Mouse (Mus musculus): ENCODE measurements at regions not wholly inside any gene's neighbourhood (a gene's known extent, or its start where the extent isn't known, plus 50 kb on each side); places are given as distances from the start of the nearest gene placed in this dataset.

DNA sequence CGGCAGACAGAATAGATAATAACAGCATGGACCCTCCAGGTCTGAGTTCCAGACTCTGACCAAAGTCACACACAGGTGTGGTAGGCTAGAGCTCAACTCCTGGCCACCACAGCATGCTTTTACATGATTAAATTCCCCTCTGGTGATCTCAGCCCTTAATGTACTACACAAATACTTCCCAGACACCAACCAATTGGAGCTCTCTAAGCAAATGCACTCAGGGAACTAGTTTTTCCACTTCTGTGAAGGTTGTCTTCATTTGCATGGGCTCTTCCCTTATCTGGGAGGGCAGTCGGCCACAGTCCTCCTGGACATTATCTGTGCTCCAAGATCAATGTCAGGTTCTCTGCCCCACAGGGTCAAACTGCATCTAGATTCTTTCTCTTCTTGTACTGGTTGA lies 162.0 kb upstream of the Tnfaip3 start:
- Histone ChIP-seq H3K36me3 (ENCODE audit: control insufficient read depth) (no peaks in the 10 kb centered on the region), H3K27me3 (ENCODE audit: control insufficient read depth) (no peaks in the 10 kb centered on the region), H3K4me1 (ENCODE audit: control insufficient read depth) (no peaks in the 10 kb centered on the region), H3K4me3 (replicated peaks) (no peak overlapping the region), H3K9me3 (ENCODE audit: control insufficient read depth, low read length) (no peaks in the 10 kb centered on the region)
- TF ChIP-seq GATA1 (IDR thresholded peaks at IDR 0.05; ENCODE audit: low read length): no peak
- no peak for TF ChIP-seq TAL1 (IDR thresholded peaks at IDR 0.05; ENCODE audit: low read length)

DNA sequence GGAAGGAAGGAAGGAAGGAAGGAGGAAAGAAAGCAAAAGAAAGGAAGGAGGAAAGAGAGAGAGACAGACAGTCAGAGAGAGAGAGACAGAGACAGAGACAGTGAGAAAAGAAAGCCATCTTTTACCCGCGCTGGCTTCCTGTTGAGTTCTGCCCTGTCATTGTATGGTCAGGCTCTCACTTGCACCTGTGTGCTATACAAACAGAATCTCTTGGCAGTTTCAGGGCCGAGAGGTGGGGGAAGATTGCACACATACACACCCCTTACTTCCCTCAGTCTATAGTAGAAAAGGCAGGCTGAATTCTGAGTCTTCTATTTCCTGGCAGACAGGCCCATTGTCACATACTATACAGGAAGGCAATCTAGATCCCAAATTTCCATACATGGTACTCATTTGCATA lies 160.8 kb upstream of the Tnfaip3 start:
- Histone ChIP-seq H3K9me3 (ENCODE audit: control insufficient read depth, low read length) (no peaks in the 10 kb centered on the region), H3K36me3 (ENCODE audit: control insufficient read depth) (no peaks in the 10 kb centered on the region), H3K4me3 (replicated peaks) (no peak overlapping the region), H3K27me3 (ENCODE audit: control insufficient read depth) (no peaks in the 10 kb centered on the region), H3K4me1 (ENCODE audit: control insufficient read depth) (no peaks in the 10 kb centered on the region)
- TF ChIP-seq GATA1 (IDR thresholded peaks at IDR 0.05; ENCODE audit: low read length) (no peak), TAL1 (IDR thresholded peaks at IDR 0.05; ENCODE audit: low read length) (no peak)

DNA sequence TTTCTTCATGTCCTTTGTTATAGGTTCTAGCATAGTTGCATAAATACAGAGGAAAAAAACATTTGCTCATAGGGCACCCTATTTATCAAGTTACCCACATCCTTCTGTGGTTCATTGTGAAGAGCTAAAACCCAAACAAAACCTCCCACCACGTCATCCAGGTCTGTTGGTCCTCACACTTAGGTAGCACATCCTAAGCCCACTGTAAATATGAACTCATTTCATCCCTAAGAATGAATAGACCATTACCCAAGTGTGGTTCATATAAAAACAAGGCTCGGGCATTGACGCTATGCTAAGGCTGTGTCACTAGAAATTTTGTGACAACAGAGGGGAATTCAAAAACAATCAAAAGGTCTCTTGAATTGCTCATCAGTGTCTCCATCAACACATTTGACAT lies 156.4 kb upstream of the Tnfaip3 start:
- no peak overlapping the region for H3K4me3 ChIP-seq (replicated peaks)
- TF ChIP-seq TAL1 (IDR thresholded peaks at IDR 0.05; ENCODE audit: low read length) (no peak), GATA1 (IDR thresholded peaks at IDR 0.05; ENCODE audit: low read length) (no peak)
- no peaks in the 10 kb centered on the region for H3K36me3 ChIP-seq (ENCODE audit: control insufficient read depth)
- no peaks in the 10 kb centered on the region for H3K4me1 ChIP-seq (ENCODE audit: control insufficient read depth)
- no peaks in the 10 kb centered on the region for H3K9me3 ChIP-seq (ENCODE audit: control insufficient read depth, low read length)
- H3K27me3 ChIP-seq (ENCODE audit: control insufficient read depth): no peaks in the 10 kb centered on the region

DNA sequence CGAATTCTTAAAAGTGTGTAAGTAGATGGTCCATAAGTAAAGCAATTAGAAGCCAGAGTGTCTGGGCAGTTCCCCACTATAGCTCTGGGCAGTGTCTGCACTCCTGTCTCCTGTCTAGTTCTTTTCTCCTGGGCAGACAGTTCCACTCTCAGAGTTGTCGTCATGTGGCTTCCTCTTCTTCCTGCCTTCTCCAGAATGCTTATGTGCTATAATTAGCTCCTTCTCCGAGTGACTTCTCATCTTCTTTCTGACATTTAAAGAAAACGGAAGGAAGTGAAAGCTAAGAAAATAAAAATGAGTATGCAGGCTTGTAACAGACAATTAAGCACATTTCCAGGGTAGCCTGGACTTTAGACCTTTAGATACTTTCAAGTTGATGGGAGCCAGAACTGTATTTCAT lies 155.1 kb upstream of the Tnfaip3 start:
- no peaks in the 10 kb centered on the region for H3K9me3 ChIP-seq (ENCODE audit: control insufficient read depth, low read length)
- H3K4me3 ChIP-seq (replicated peaks): no peak overlapping the region
- H3K27me3 ChIP-seq (ENCODE audit: control insufficient read depth): no peaks in the 10 kb centered on the region
- no peaks in the 10 kb centered on the region for H3K4me1 ChIP-seq (ENCODE audit: control insufficient read depth)
- TF ChIP-seq TAL1 (IDR thresholded peaks at IDR 0.05; ENCODE audit: low read length): no peak
- no peak for TF ChIP-seq GATA1 (IDR thresholded peaks at IDR 0.05; ENCODE audit: low read length)
- no peaks in the 10 kb centered on the region for H3K36me3 ChIP-seq (ENCODE audit: control insufficient read depth)

DNA sequence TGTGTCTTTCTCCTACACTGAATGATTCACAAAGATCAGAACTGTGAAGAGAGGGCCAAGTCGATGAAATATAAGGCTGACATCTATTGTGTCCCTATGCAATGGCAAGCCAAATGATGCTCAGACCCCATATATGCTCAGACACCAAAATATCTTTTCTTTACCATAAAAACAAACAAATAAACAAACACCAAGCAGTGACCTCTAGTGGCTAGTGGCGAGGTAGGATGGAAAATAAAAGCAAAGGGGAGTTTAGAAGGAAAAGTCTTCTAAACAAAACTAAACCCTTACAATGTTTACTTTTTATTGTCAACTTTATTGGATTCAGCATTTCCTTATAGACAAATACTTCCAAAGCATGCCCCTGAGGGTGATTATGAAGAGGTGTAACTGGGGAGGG lies 153.8 kb upstream of the Tnfaip3 start:
- TF ChIP-seq TAL1 (IDR thresholded peaks at IDR 0.05; ENCODE audit: low read length) (no peak), GATA1 (IDR thresholded peaks at IDR 0.05; ENCODE audit: low read length) (no peak)
- H3K27me3 ChIP-seq (ENCODE audit: control insufficient read depth): no peaks in the 10 kb centered on the region
- H3K9me3 ChIP-seq (ENCODE audit: control insufficient read depth, low read length): no peaks in the 10 kb centered on the region
- H3K4me1 ChIP-seq (ENCODE audit: control insufficient read depth): no peaks in the 10 kb centered on the region
- no peaks in the 10 kb centered on the region for H3K36me3 ChIP-seq (ENCODE audit: control insufficient read depth)
- no peak overlapping the region for H3K4me3 ChIP-seq (replicated peaks)

DNA sequence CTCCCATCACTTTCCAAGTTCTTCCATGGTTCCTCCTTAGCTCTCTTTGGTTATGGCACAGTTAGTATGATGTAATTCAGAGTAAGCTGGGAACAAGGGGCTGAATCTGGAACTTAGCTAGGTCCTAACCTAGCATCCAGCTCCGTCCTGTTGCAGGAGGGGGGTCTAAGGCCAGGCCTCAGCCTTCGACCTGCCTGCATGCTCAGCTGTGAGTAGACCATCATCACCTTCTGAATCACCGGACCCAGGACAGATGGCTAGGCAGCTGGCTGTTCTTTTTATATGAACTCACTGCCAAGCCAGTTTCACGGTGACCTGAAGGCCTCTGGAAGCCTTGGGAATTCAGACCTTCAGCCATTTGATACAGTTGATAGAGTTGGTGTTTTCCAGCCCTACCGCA lies 152.9 kb upstream of the Tnfaip3 start:
- no peaks in the 10 kb centered on the region for H3K9me3 ChIP-seq (ENCODE audit: control insufficient read depth, low read length)
- H3K4me1 ChIP-seq (ENCODE audit: control insufficient read depth): no peaks in the 10 kb centered on the region
- TF ChIP-seq TAL1 (IDR thresholded peaks at IDR 0.05; ENCODE audit: low read length): no peak
- no peak for TF ChIP-seq GATA1 (IDR thresholded peaks at IDR 0.05; ENCODE audit: low read length)
- no peaks in the 10 kb centered on the region for H3K36me3 ChIP-seq (ENCODE audit: control insufficient read depth)
- H3K27me3 ChIP-seq (ENCODE audit: control insufficient read depth): no peaks in the 10 kb centered on the region
- no peak overlapping the region for H3K4me3 ChIP-seq (replicated peaks)

DNA sequence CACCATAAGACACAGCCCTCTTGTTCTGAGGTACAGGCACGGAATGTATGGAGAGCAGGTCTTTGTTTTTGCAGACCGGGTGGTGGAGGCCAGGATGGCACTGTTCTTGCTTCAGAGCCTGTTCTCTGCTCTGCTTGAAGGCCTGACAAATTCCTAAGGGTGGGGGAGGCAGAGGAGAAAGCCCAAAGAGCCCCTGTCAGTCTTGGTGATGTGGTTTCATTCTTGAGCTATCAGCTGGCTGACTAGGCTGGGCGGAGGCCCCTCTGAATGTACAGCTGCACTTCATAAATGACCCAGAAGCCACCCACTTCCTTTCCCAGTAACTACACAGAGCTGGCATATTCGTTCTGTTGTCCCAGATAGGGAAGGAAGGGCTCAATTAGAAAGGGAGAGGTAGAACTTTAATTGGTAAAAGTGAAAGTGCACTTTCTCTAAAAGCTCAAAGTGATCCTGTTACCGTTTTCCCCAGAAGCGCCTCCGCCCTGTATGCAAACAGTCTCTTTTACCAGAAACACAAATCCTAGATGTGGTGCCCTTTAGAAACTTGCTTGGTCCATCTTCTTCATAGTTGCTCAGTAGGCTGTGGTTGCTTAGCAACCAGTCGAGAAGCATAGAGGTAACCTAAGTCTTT lies 152.3 kb upstream of the Tnfaip3 start:
- Histone ChIP-seq H3K4me1 (ENCODE audit: control insufficient read depth) (no peaks in the 10 kb centered on the region), H3K27me3 (ENCODE audit: control insufficient read depth) (no peaks in the 10 kb centered on the region), H3K9me3 (ENCODE audit: control insufficient read depth, low read length) (no peaks in the 10 kb centered on the region), H3K4me3 (replicated peaks) (no peak overlapping the region), H3K36me3 (ENCODE audit: control insufficient read depth) (no peaks in the 10 kb centered on the region)
- no peak for TF ChIP-seq TAL1 (IDR thresholded peaks at IDR 0.05; ENCODE audit: low read length)
- TF ChIP-seq GATA1 (IDR thresholded peaks at IDR 0.05; ENCODE audit: low read length): no peak

DNA sequence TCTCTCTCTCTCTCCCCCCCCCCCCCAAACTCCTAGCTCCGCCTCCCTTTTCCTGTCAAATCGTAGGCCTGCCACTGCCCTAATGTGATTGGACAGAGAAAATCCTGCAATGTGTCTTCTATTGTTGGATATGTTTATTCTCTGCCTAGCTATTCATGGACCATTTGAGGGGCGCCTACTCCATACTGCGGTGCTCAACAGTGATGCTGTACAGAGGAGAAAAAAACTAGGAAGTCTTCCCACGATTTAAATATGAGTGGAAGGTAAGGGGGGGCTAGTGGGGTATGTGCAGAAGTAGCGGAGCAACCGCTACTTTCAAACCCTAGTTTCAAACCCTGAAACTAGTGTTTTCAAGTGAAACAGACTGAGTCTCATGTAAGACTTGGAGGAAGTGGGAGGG lies 151.6 kb upstream of the Tnfaip3 start:
- TF ChIP-seq GATA1 (IDR thresholded peaks at IDR 0.05; ENCODE audit: low read length): no peak
- no peak for TF ChIP-seq TAL1 (IDR thresholded peaks at IDR 0.05; ENCODE audit: low read length)
- no peaks in the 10 kb centered on the region for H3K4me1 ChIP-seq (ENCODE audit: control insufficient read depth)
- no peaks in the 10 kb centered on the region for H3K9me3 ChIP-seq (ENCODE audit: control insufficient read depth, low read length)
- H3K36me3 ChIP-seq (ENCODE audit: control insufficient read depth): no peaks in the 10 kb centered on the region
- no peaks in the 10 kb centered on the region for H3K27me3 ChIP-seq (ENCODE audit: control insufficient read depth)
- H3K4me3 ChIP-seq (replicated peaks): no peak overlapping the region

DNA sequence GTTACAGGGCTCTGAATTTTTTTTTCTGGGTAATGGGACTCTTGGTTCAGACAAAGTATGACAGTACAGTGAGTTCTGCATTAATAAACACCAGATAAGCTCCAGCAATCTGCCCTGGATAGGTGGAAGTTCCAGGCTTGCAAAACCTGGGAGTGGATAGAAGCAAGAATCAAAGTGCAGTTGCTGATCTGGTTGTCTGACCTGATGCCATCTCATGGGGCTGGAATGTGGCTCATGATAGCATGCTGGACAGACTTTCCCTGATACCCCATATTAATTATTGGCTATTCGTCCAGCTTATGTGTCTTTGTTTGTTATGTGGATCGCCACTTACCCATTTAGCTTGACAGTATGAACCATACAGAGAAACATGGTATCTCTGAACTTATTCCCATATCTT lies 146.6 kb upstream of the Tnfaip3 start:
- no peaks in the 10 kb centered on the region for H3K36me3 ChIP-seq (ENCODE audit: control insufficient read depth)
- TF ChIP-seq TAL1 (IDR thresholded peaks at IDR 0.05; ENCODE audit: low read length): no peak
- no peaks in the 10 kb centered on the region for H3K9me3 ChIP-seq (ENCODE audit: control insufficient read depth, low read length)
- no peak overlapping the region for H3K4me3 ChIP-seq (replicated peaks)
- H3K27me3 ChIP-seq (ENCODE audit: control insufficient read depth): no peaks in the 10 kb centered on the region
- no peaks in the 10 kb centered on the region for H3K4me1 ChIP-seq (ENCODE audit: control insufficient read depth)

DNA sequence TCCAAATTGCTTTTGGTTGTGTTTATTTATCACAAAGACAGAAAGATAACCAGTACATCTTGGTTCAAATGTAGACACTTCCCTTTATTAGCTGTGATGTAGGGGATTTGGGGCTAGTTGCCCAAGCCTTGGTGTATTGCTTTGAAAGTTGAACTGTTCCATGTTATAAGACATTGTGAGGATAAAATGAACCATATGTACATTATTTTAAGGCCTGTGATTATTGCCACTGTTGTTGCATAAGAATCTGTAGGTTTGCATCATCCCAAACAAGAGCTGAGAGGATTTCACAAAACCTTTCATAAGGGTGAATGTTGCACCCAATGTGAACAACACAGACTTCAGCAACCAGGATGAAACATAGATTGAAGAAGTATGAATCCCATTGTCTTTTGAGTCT lies 145.7 kb upstream of the Tnfaip3 start:
- TF ChIP-seq GATA1 (IDR thresholded peaks at IDR 0.05; ENCODE audit: low read length) (no peak), TAL1 (IDR thresholded peaks at IDR 0.05; ENCODE audit: low read length) (no peak)
- H3K9me3 ChIP-seq (ENCODE audit: control insufficient read depth, low read length): no peaks in the 10 kb centered on the region
- H3K4me1 ChIP-seq (ENCODE audit: control insufficient read depth): no peaks in the 10 kb centered on the region
- no peaks in the 10 kb centered on the region for H3K36me3 ChIP-seq (ENCODE audit: control insufficient read depth)
- no peaks in the 10 kb centered on the region for H3K27me3 ChIP-seq (ENCODE audit: control insufficient read depth)
- no peak overlapping the region for H3K4me3 ChIP-seq (replicated peaks)
